Comparison of ENCODE assay signal across 23 mouse cellular contexts in the genomic region with DNA sequence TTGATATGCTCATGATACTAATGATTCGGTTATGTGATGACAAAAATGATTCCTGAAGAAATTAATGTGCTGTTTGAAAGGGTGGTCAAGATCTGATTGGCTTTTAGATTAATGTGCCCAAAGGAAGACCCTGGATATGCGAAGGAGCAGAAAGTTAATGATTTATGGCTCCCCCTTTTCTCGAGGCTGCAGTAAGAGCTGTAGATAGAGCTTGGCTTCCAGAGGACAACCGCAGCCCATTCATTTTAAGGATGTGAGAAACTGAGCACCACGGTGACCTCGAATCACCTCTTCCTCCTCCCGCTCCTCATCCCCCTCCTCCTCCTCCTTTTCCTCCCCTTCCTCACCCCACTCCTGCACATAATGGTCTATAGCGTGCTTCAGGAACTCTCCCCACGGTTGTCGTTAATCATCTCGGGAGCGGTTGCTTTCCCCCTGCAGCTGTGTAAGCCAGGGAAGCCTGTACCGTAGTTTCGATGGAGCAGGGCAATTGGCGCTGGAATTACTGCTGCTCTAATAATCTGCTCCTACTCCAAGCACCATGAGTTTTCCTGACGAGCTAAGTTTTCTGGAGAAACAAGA.
DNase-seq lines count a peak whose midpoint lies in the region; ATAC-seq and TF ChIP-seq lines count a peak whose summit lies in the region.
"Had no signal": no experiment of that assay in that cellular context is flagged by ENCODE, and none has a peak within 500 bp of the region (broad histone marks: within the 10 kb centered on the region; RNA-seq: fewer than 3 reads in every experiment).

No protein-coding gene starts in this region.

- CTCF ChIA-PET in Patski (lab: Charles Lee), result interaction anchor here (1.3 to 3.1 kb wide), 4 partner anchors 10 to 28 kb away, joined by 3 to 14 read pairs (median 6); no protein-coding TSS in a partner anchor

- DNase-seq in kidney, postnatal 25 days, result no peak
- peak; percentile 13 for DNase-seq in Patski (ENCODE audit: low read depth, low spot score)
- DNase-seq in brain, embryonic 14.5 days (ENCODE audit: low read depth), result peak; percentile 13
- no peak for DNase-seq in left cerebral cortex, adult 9 months (ENCODE audit: low spot score in 2 of 2)
- DNase-seq in midbrain, embryonic 14.5 days, result no peak
- DNase-seq: adrenal gland, adult 2 months; cerebellum, adult 9-11 months; forebrain, postnatal 0 days; gastrocnemius, postnatal 36 days; heart, postnatal 10 days; kidney, postnatal 14 days; layer of hippocampus, adult 9-11 months; liver, embryonic 13.5 days; lung, embryonic 14.5 days; lung, postnatal 36 days; right cerebral cortex, postnatal 4 days had no signal

- H3K4me1 ChIP-seq in kidney, embryonic 14.5 days (ENCODE audit: control insufficient read depth, insufficient read depth, low read length), result peaks cover 15% of the 10 kb centered on the region; the same call in 1 of the 2 replicates
- peaks cover 5% of the 10 kb centered on the region; the same call in 1 of the 2 replicates for H3K4me1 ChIP-seq in neural tube, embryonic 12.5 days
- H3K4me1 ChIP-seq in midbrain, embryonic 14.5 days (ENCODE audit: control insufficient read depth, insufficient read depth, low read length), result no peaks in the 10 kb centered on the region
- H3K4me1 ChIP-seq: midbrain, embryonic 10.5 days had no signal

- H3K27me3 ChIP-seq in kidney, embryonic 14.5 days (ENCODE audit: control insufficient read depth, insufficient read depth, low read length), result no peaks in the 10 kb centered on the region
- H3K27me3 ChIP-seq in Patski, result no peaks in the 10 kb centered on the region
- no peaks in the 10 kb centered on the region for H3K27me3 ChIP-seq in neural tube, embryonic 12.5 days (replicated peaks)
- H3K27me3 ChIP-seq in midbrain, embryonic 14.5 days (ENCODE audit: control insufficient read depth, insufficient read depth, low read length), result no peaks in the 10 kb centered on the region
- H3K27me3 ChIP-seq: limb, embryonic 12.5 days; liver, embryonic 13.5 days had no signal

- H3K9me3 ChIP-seq in kidney, embryonic 14.5 days (ENCODE audit: control insufficient read depth, low read length), result no peaks in the 10 kb centered on the region
- no peaks in the 10 kb centered on the region for H3K9me3 ChIP-seq in neural tube, embryonic 12.5 days
- H3K9me3 ChIP-seq in midbrain, embryonic 14.5 days (ENCODE audit: control insufficient read depth, low read length), result no peaks in the 10 kb centered on the region
- H3K9me3 ChIP-seq: forebrain, embryonic 10.5 days; limb, embryonic 12.5 days; liver, embryonic 13.5 days; midbrain, embryonic 10.5 days had no signal

- WGBS in kidney, embryonic 14.5 days, result 7% methylated on average over 16 of the region's 16 CpGs
- WGBS in neural tube, embryonic 12.5 days, result 41% methylated on average over 16 of the region's 16 CpGs
- 90% methylated on average over 16 of the region's 16 CpGs for WGBS in midbrain, embryonic 14.5 days

- in situ Hi-C loops in Patski (cut with MboI; ENCODE audit: low pct_unique_long_range_greater_than_20kb), result no loop called here

- H3K4me2 ChIP-seq in kidney, embryonic 14.5 days (replicated peaks; ENCODE audit: low read depth, low read length), result peak overlapping the region; percentile 22; the same call in 1 of the 2 replicates
- H3K4me2 ChIP-seq in neural tube, embryonic 12.5 days (replicated peaks), result 0 out of 2 replicates have a peak overlapping the region, but pooled peaks have one; percentile 5
- H3K4me2 ChIP-seq in midbrain, embryonic 14.5 days (ENCODE audit: low read length), result no peak overlapping the region
- H3K4me2 ChIP-seq: heart, embryonic 11.5 days; limb, embryonic 12.5 days; liver, embryonic 13.5 days; lung, embryonic 14.5 days had no signal

- no peak for TF ChIP-seq POLR2A in brain, embryonic 14.5 days (IDR thresholded peaks at IDR 0.05; ENCODE audit: borderline replicate concordance, extremely low read depth, insufficient read depth, insufficient read length, poor library complexity, severe bottlenecking)

- H3K36me3 ChIP-seq in kidney, embryonic 14.5 days (ENCODE audit: control insufficient read depth, insufficient read depth, low read length), result peaks cover 4% of the 10 kb centered on the region; the same call in 1 of the 2 replicates
- H3K36me3 ChIP-seq in neural tube, embryonic 12.5 days, result no peaks in the 10 kb centered on the region
- H3K36me3 ChIP-seq in midbrain, embryonic 14.5 days (ENCODE audit: control insufficient read depth, insufficient read depth, low read length), result peaks cover 4% of the 10 kb centered on the region; the same call in 1 of the 2 replicates

- no peak overlapping the region for H3K9ac ChIP-seq in kidney, embryonic 14.5 days (ENCODE audit: low read depth, low read length)
- no peak overlapping the region for H3K9ac ChIP-seq in neural tube, embryonic 12.5 days
- no peak overlapping the region for H3K9ac ChIP-seq in midbrain, embryonic 14.5 days (replicated peaks; ENCODE audit: low read length)
- H3K9ac ChIP-seq: forebrain, postnatal 0 days; limb, embryonic 12.5 days; liver, embryonic 13.5 days; lung, embryonic 14.5 days had no signal

- peak; percentile 84 for ATAC-seq in kidney, embryonic 14.5 days (ENCODE audit: low FRiP score, low TSS enrichment)
- ATAC-seq in Patski, result no peak
- ATAC-seq in neural tube, embryonic 12.5 days (ENCODE audit: low FRiP score, low read depth), result peak; percentile 70; the same call in 1 of the 2 replicates
- ATAC-seq in midbrain, embryonic 14.5 days (ENCODE audit: low FRiP score, low TSS enrichment), result no peak
- ATAC-seq: forebrain, postnatal 0 days had no signal

- H3K27ac ChIP-seq in kidney, embryonic 14.5 days (ENCODE audit: low read depth, low read length), result peak overlapping the region; percentile 30; the same call in 1 of the 2 replicates
- H3K27ac ChIP-seq in neural tube, embryonic 12.5 days, result no peak overlapping the region
- no peak overlapping the region for H3K27ac ChIP-seq in midbrain, embryonic 14.5 days (replicated peaks; ENCODE audit: low read depth, low read length)
- H3K27ac ChIP-seq: forebrain, embryonic 10.5 days; left cerebral cortex, adult 2 months; limb, embryonic 12.5 days; liver, embryonic 13.5 days; midbrain, embryonic 10.5 days had no signal

- no peak for TF ChIP-seq CTCF in Patski (IDR thresholded peaks at IDR 0.05)
- no peak for TF ChIP-seq CTCF in brain, embryonic 14.5 days (IDR thresholded peaks at IDR 0.05; ENCODE audit: borderline replicate concordance, extremely low read depth, insufficient read depth, insufficient read length)

- H3K4me3 ChIP-seq in kidney, embryonic 14.5 days (ENCODE audit: low read length), result no peak overlapping the region
- H3K4me3 ChIP-seq in neural tube, embryonic 12.5 days, result no peak overlapping the region
- H3K4me3 ChIP-seq in midbrain, embryonic 14.5 days (replicated peaks; ENCODE audit: low read depth, low read length), result no peak overlapping the region
- H3K4me3 ChIP-seq: forebrain, embryonic 10.5 days; left cerebral cortex, adult 2 months; limb, embryonic 12.5 days; liver, embryonic 13.5 days; midbrain, embryonic 10.5 days had no signal

- POLR2A ChIA-PET in Patski (lab: Charles Lee), result interaction anchor here (0.5 kb wide), 1 partner anchor 190 kb away, joined by 8 read pairs; no protein-coding TSS in a partner anchor

Comparison
In these comparisons a context has a peak if more than half of its experiments do, and no peak if none do; other contexts are left out.
1. ATAC-seq: peak in kidney, embryonic 14.5 days (single experiment) and neural tube, embryonic 12.5 days (single experiment); none in Patski (single experiment) and midbrain, embryonic 14.5 days (single experiment).
2. DNase-seq: peak in Patski (single experiment) and brain, embryonic 14.5 days (single experiment); none in kidney, postnatal 25 days (0 of 2), left cerebral cortex, adult 9 months (0 of 2) and midbrain, embryonic 14.5 days (single experiment).